Mouse (Mus musculus): Measurements from ENCODE around the gene Nbeal2.

Gene Nbeal2

DNA sequence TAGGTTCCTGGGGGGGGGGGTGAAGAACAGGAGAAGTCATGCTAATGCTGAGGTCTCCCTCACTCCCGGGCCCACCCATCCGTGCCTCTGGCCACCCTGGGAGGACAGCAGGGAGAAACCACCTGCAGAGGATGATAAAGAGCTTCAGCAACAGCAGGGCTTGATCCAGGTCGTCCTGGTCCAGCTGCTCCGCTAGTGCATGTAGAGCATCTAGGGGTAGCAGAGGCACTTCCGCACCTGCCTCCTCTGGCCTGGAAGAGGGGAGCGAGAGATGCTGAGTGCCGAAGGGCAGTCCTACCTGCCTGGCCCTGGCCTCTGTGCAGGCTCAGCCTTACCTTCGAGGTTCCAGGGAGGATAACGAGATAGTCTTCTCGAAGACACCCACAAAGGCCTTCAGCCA, 9.7 kb downstream of the Nbeal2 start:
- DNase-seq: no peak

DNA sequence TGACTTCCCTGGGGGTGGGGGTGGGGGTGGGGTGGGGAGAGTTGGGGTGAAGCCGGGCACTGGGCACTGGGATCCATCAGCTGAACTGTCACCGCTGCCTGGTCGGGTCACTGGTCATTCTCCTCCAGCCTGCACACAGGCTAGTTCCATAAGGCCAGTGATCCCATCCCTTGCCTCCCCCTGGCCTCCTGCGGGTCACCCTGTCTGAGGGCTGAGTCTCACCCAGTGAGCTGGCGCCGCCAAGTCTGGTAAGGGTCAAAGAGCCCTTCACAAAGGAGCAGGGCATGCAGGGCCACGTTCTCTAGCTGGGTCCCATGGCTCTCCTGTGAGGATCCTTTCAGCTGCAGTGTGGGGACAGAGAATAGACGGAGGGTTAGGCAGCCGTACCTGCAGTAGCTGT, 10.2 kb downstream of the Nbeal2 start:
- no peak for DNase-seq

DNA sequence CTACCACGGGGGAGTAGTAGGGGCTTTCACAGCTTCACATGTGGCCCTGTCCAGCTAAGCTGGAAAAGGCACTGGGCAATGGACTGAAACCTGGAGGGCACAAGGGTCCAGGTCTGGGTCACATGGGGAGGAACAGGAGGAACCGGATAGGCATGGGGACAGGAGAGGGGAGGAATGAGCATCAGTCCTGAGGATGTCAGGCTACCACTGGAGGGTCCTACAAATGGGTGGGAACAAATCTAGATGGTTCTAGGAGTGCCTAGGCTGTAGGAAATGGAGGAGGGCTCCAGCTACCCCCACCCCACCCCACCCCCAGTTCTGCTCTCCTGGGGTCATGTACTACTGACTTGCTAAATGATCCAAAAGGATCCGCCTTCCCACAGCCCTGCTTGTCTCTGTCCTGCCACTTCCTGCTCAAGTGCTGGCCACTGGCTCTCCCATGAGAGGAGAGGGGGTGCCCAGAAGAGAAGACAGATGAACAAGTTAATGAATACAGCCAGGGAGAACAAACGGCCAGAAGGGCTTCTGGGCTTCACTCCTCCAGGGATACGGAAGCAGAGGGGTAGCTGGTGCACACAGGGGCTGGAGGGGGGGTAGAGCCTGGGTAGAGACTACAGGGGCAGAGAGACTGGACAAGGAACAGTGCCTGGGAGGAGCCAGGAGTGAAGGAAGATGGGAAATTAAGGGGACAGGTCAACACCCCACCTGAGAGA, 11.0 kb downstream of the Nbeal2 start:
- DNase-seq: no peak

DNA sequence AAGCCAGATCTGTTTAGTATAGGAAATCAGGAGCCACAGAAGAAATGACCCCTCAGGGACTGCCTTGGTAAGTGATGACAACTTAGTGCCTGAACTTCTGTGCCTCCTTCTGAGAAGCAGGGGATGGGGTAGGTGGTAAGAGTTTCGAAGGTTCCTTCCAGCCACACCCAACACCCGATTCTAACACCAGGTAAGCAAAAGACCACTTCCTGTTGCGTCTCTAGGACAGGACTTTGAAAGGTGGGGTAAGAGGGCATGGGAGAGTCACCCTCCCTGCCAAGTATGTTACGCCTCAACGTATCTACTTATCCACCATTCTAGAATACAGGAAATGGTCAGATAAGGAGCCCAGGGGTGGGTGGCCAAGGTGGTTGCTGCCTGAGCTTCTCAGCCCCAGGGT, 13.0 kb downstream of the Nbeal2 start:
- DNase-seq: no peak

DNA sequence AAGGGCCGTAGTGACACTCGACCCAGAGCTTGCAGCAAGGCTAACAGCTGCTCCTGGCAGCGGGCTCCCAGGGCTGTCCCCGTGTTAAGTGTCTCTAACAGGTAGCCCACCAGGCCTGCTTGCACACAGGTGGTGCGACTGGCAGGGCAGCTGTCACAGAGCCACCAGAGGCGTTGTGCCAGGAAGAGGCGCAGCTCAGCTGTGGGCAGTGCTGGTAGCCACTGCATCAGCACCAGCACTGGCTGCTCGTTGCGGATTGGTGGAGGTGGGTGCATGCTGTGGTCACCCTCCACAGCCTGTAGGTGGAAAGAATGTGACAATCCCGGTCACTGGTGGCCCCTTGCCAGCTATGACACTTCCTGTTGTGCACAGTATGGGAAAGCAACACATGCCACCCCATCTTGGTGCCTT, 15.3 kb downstream of the Nbeal2 start:
- DNase-seq: no peak

DNA sequence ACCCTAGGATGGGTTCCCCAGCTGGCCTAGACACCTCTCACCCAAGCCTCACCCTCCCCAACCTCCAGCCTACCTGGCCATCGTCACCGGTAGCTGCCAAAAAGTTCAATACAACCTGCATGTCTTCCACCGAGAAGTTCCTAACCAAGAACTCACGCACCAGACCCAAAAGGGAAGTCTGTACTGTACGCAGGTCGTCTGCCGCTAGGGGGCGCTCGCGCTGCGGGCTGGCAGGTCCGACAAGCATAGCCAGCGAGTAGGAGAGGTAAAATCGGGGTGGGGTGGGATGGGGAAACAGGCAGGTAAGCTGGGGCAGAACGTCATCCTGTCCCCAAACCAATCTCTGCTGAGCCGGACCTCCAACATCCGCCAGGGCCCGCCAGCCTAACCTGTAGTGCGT, 18.7 kb downstream of the Nbeal2 start:
- DNase-seq: peak; percentile 91

DNA sequence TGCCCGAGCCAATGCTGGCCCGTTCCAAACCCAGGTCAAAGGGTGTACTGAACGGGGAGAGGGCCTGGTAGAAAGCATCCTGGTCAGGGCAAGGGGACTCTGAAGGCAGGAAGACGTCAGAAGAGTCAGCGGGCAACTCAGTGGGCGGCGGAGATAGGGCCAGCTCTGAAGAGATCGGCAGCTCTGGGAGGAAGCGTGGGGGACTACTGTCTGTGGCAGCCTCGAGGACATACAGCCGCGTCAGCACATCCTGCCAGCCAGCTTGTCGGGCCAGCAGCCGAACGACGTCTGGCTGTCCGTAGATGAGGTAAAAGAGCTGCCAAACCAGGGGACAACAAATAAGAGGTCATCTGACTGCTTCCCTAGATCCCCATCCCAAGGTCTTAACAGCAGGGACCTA, 20.1 kb downstream of the Nbeal2 start:
- no peak for DNase-seq

DNA sequence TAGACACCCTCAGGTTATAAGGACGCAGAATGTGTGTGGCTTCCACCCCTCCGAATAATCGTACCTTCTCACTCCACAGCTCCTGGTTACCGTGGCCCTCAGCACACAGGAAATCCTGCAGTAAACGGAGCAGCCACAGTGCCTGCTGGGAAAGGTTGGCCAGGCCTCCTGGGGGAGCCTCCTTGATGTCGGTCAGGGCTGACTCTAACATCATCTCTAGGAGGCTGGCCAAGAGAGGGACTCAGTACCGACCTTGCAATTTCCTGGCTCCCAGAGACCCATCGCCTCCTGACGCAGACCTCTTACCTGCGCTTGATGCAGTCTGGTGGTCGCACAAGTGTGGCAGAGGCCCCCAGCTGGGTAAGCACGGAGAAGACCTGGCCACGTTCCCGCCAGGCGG, 21.3 kb downstream of the Nbeal2 start:
- no peak for DNase-seq

DNA sequence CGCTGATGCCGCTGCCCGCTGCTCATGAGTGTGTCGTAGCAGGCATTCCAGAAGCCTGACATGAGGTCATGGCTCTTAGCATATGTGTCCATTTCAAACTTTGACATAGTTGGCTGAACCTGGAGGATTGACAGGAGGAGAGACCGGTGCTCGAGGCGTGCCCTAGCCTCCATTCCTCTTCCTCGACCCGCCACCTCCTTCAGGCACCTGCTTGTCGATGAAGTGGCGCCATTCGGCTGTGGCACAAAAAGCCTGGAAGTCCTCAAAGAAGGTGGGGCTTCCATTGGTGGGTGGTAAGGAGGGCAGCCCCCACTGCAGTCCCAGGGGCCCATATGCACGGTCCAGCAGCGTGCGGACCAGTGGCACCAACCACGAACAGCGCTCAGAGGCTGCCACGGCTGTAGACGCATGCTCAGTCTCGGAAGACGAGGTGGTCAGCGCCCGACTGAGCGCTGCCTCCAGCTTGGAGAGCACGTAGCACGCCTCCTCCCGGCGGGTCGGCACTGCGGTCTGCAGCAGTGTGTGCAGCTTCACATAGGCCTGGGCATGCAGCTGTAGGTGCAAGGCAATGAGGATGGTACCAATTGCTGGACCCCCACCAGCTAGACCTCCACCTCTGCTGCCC, 22.2 kb downstream of the Nbeal2 start:
- DNase-seq: no peak

DNA sequence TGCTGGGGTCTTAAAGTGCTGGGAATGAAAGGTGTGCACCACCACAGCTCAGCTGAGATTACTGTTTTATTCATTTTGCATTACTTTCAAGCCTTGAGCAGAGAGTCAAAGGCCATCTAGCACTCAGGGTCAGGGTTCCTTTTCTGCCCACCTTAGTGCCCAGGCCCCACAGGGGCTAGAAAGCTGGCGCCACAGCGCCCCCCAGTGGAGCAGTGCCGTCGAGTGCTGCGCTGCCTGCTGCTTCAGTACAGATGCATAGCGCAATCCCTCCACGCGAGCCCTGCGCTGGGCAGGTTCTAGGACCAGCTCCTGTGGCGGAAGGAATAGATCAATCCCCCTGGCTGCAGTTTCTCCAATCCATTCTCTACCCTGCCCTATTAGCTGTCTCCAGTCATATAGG, 22.8 kb downstream of the Nbeal2 start:
- DNase-seq: peak; percentile 70

DNA sequence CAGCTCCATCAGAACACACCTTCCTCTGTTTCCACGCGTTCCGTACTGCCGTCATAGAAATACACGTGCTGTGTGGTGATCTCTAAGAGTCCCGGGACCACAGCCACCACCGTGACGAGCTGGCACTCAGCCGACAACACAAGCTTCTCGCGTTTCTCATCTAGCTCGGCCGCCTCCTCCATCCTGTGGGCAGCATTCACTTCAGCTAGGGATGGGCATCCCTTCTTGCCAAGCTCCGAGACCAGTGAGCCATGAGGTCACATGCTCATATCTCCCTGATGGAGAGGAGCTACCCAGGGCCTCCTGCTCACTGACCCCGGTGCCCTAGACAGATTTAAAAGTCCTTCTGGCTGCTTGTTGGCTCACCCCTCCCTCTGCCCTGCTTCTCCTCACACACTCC, 23.8 kb downstream of the Nbeal2 start:
- no peak for DNase-seq

DNA sequence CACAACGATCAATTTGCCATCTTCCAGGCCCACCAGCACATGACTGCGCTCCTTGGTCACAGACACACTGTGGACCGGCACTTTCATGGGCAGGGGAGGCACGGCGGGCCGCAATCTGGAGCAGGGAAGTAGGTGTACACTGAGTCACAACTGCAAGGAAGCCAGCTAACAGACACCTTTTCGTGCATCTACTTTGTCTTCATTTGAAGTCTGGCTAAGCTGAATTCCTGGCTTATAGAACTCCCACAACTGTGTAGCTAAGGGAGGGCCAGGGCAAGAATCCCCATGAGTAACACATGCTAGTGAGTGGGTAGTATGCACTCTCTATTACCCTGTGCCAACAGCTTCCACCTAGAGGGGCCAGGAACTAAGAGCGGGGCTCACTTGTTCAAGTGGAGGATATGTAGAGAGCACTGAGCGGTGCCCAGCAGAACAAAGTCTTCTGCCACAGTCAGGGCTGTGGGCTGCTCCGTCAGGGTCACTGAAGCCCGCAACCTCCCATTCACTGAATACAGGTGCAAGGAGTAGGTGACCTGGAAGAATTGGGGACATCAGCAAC, 28.5 kb downstream of the Nbeal2 start:
- no peak for DNase-seq

DNA sequence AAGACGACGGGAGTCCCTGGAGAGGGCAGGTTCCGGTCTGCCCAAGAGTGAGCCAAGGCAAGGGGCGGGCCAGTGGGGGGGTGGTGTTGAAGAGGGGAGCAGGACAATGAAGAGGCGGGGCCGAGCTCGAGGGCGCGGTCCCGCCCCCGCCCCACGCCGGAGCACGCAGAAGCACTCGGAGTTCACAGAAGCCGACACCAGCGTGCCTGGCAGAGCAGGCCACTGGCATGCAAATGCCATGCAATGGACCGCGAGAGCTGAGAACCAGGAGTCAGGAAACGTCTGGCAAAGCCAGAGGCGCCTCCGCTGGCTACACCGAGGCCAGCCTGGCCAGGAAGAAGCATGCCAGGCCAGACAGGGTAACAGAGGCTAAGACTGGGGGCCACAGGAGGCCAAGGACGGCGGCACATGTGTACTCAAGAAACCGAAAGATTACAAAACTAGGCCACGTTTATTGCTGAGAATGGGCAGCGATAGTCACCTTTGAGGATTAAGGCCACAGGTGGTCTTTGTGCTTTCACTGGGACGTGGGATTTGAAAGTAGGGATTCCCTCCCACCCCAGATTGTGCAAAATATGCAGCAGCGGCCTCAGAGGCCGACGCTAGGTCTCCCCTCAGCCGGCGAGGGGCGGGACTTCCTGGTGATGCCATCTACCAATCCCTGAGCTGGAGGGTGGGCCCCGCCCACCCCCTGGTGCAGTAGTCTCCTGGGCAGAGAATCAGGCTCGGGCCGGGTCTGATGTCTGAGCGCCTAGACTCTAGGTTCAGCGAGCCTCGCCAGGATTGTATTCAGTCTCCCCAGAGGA, 29.4 kb downstream of the Nbeal2 start, which contains the start of gene Nradd:
Gene Nradd (minus strand): TSS at position 92 of the 806 bp plus-strand sequence.
- DNase-seq: peak; percentile 96

DNA sequence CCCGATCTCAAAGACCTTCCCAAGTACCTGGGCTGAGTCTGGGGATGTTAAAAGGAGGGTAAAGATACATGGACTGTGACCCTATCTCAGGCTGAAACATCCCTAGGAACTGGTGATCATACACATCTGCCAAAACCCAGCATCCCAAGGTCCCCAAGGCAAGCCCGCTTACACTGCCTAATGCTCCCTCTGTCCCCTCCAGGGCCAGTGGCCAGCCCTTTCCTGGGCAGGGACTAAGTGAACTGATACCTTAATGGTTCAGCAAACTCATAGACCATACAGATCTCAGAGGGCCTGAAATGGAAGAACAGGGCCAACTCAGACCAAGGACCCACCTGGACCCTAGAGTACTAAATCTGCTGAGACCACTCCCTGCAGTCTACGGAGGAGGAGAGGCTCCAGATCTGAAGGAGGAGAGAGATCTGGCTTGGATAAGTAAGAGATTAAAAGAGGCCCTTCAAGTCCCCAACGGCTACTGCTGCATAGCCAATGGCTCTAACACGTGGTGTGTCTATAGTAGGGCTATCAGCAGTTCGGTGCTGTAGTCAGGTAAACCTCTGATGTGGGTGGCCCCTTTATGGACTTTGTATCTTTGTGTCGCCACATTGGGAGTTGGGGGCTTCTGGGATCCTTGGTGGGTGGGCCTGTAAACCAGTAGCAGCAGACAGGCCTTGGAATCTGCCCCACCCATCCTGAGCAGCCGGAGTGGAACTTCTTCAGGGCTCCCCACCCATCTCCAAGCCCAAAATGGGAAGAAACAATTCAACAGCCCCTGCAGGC, 30.4 kb downstream of the Nbeal2 start:
- no peak for DNase-seq

DNA sequence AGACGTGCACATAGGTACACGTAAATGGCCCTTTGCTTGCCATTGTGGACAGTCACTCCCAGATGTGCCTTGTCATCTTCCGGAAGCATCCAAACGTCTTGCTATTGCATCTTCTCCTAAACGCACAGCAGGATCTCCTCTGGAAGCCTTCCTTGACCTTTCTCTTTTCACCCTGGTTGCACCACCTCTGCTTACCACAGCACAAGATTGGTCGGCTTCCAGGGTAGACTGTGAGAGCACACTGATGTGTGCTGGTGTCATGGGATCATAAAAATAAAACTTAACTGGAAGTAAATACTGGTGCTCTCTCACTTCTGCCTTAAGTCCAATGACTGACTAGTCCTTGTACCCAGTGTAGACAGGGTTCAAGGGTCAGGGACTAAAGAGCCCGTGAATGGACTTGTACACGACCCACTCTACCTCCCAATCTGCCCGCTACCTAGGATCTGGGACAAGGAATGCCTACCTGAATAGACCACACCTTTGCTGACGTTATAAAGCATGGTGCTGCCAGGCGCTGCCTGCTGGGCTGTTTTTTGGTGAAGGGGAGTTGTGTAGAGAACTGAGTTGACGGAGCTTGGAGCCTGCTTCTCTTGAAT, 31.2 kb downstream of the Nbeal2 start:
- DNase-seq: no peak

DNA sequence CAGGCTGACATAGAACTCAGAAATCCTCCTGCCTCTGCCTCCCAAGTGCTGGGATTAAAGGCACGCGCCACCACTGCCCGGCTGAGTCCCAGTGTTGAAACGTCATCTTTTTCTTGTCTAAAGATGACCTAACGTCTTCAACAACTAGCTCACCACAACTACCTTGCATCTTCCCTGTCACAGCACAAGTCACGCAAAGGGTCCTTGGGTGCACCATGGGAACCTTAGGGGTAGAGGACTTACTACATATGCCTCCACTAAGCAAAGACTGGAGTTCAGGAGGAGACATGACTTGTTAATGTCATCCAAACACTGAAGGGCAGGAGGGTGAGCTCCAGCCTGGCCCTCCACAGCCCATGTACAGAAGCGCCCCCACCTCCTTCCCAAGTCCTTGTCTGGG, 33.3 kb downstream of the Nbeal2 start:
- DNase-seq: no peak

DNA sequence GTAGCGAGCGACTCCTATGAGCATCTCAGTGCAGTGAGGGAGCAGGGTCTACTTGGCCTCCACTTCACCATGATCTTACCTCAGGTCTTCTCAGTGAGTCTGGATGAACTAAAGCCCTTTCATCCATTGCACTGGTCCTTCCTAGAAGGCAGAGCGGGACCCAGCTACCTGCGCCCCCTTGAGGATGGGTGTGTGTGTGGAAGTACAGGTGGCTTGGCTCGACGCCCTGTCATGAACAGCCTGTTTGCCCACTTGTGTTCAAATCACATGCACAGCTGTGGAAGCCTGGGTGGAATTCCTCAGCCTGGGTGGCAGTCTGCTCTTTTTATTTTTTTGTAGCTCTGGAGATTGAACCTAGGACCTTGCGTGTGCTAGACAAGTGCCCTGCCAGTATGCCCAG, 33.8 kb downstream of the Nbeal2 start:
- peak; percentile 66 for DNase-seq

DNA sequence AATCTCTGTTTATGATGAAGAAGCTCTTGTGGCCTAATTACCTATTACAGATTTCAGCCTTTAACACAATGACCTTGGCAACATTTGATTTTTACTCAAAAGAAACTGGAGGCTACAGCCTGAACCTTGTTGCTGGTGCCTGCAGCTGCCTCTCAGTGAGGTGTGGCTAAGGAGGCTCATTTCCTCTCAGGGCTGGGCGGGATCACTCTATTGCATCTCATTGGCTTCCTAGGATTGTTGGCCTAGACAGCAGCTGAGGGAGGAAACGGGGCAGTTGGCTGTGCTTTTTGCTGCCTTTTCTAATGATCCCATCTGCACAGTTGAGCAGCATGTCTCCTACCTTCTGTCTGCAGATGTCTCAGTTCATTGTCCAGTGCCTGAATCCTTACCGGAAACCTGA, 36.9 kb downstream of the Nbeal2 start:
- peak; percentile 42 for DNase-seq

DNA sequence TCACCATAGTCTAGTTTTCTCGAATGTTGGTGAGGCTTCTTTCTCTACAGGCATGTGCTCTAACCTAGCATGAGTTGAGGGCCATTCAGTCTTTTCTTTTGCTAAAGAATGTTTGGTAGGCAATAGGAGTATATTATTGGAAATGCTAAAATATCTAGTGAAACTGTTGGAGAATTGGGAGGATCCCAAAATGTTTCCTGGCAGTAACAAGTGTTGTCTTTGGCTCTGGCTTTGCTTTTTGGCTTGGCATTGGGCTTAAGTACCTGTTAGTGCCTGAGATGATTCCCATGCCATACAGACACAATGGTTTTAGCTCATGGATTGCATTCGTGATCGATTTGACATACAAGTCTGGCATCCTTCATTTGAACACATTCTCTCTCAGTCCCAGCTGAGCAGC, 42.5 kb downstream of the Nbeal2 start:
- no peak for DNase-seq

DNA sequence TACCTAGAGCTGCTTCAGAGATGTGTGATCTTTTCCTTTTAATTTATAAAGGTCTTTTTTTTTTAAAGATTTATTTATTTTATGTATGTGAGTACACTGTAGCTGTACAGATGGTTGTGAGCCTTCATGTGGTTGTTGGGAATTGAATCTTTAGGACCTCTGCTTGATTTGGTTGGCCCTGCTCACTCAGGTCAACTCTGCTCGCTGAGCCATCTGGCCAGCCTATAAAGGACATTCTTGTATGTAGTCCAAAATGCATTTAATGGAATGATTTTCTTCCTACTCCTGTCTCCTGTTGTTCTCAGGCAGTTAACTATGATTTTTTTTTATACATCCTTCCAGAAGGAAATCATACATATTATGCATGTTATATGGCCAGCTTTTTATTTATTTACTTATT, 70.4 kb downstream of the Nbeal2 start:
- DNase-seq: no peak

DNA sequence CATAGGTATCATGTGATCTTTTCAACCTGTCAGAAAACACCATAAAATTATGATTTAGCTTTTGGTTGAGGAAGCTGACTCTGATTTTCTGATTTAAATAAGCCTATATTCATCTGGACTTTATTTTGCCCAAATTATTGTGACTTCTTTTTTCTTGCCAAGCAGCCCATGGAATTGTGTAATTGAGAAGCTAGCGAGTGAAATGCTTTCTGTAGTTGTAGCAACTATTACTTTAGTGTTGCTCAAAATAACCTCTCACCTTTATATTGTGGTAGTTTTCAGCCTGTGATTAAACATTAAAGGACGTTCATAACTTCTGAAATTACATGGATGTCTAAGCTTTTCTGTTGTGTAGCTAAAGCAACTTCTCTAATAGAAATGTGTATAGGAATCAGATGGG, 71.8 kb downstream of the Nbeal2 start:
- DNase-seq: no peak

Measured in lung, postnatal 10 days (tissue).